Comparison of ENCODE assay signal across 8 mouse cellular contexts in the genomic region with DNA sequence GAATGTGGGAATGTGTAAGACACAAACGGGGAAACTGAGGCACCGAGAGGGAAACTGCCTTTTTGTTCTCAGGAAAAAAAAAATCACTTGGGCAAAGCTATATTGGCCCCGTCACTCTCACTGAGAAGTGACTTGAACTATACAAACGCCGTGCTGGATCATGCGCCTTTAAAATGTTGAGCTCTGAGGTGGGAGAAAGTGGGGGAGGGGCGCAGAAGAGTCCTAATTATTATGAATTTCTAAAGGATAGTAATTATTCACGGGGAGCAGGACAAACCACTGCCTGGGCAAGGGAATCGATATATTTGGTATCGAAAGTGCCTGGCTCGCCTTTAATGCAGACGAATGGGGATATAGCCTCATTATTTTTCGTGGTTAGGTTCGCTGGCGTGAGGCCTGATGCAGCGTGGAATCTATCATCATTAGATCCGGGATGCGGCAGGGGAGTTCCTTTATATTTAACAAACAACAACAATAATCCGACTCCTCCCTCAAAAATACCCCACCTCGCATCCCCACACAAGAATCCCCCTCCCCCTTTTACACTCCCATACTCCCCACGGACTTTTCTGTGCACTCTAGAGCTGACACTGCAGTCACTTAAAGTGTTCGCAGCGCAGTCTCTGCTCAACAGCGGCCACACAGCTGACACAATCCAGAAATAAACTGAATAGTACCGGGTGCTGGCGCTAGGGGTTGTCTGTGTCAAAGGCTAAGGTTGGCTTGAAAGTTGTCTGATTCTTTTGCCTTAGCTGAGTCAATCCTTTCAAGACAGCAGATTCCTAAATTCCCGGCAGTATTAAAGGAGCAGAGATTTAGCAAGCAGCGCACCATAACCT. TPM values are rescaled to one million over a fixed set of nuclear protein-coding genes. Genes with fewer than 3 reads are reported as not detected.
A peak's percentile ranks its signal among the peaks of the same experiment; 100 is the strongest.
DNase-seq lines count a peak whose midpoint lies in the region; ATAC-seq and TF ChIP-seq lines count a peak whose summit lies in the region.
"Had no signal": no experiment of that assay in that cellular context is flagged by ENCODE, and none has a peak within 500 bp of the region (broad histone marks: within the 10 kb centered on the region; RNA-seq: fewer than 3 reads in every experiment).

No protein-coding gene starts in this region.

- no peak overlapping the region for H3K27ac ChIP-seq in liver, adult 2 months (replicated peaks; ENCODE audit: insufficient read depth, low read depth, low read length)
- H3K27ac ChIP-seq in liver, embryonic 12.5 days: no peak overlapping the region
- no peak overlapping the region for H3K27ac ChIP-seq in limb, embryonic 15.5 days
- H3K27ac ChIP-seq: lung, embryonic 15.5 days had no signal

- H3K4me2 ChIP-seq in liver, embryonic 12.5 days: no peak overlapping the region
- 0 out of 2 replicates have a peak overlapping the region, but pooled peaks have one; percentile 1 for H3K4me2 ChIP-seq in limb, embryonic 15.5 days
- H3K4me2 ChIP-seq: lung, embryonic 15.5 days had no signal

- no peak for TF ChIP-seq POLR2A in liver, adult 2 months (IDR thresholded peaks at IDR 0.05; ENCODE audit: extremely low read depth, insufficient read depth, low read length)

- ATAC-seq in liver, embryonic 12.5 days: no peak
- ATAC-seq in frontal cortex, adult (ENCODE audit: low TSS enrichment): peak; percentile 50
- ATAC-seq in limb, embryonic 15.5 days (ENCODE audit: insufficient number of reproducible peaks, low FRiP score, low TSS enrichment, low read depth): no peak

- DNase-seq in liver, adult 2 months (ENCODE audit: extremely low read depth, low read depth, low spot score): peak; percentile 4
- DNase-seq in cerebellum, postnatal 36 days: peak; percentile 47 to 54
- no peak for DNase-seq in yolk sac, embryonic 10.5 days (ENCODE audit: low spot score)
- no peak for DNase-seq in spleen, postnatal 4 days (ENCODE audit: low spot score in 2 of 2)

- TF ChIP-seq CTCF in liver, adult 2 months (IDR thresholded peaks at IDR 0.05; ENCODE audit: low read depth, low read length): 0 out of 2 replicates have a peak, but pooled peaks have one; percentile 8

- no peak overlapping the region for H3K9ac ChIP-seq in liver, adult 2 months (ENCODE audit: low read depth, low read length)
- no peak overlapping the region for H3K9ac ChIP-seq in liver, embryonic 12.5 days
- H3K9ac ChIP-seq in limb, embryonic 15.5 days: no peak overlapping the region
- H3K9ac ChIP-seq: lung, embryonic 15.5 days had no signal

- 8% methylated on average over 28 of the region's 28 CpGs for WGBS in liver, adult 2 months
- 6% methylated on average over 28 of the region's 28 CpGs for WGBS in liver, embryonic 12.5 days (ENCODE audit: insufficient replicate concordance)
- 4% methylated on average over 28 of the region's 28 CpGs for whole genome bisulfite sequencing in limb, embryonic 15.5 days

- H3K4me3 ChIP-seq in liver, adult 2 months (ENCODE audit: insufficient read depth, low read depth, low read length): no peak overlapping the region
- H3K4me3 ChIP-seq in liver, embryonic 12.5 days: no peak overlapping the region
- H3K4me3 ChIP-seq in limb, embryonic 15.5 days: no peak overlapping the region
- H3K4me3 ChIP-seq: lung, embryonic 15.5 days had no signal

- no peaks in the 10 kb centered on the region for H3K79me2 ChIP-seq in liver, adult 2 months (ENCODE audit: control insufficient read depth, insufficient read depth, low read length)

- H3K36me3 ChIP-seq in liver, adult 2 months (ENCODE audit: control insufficient read depth, insufficient read depth, low read length): no peaks in the 10 kb centered on the region
- no peaks in the 10 kb centered on the region for H3K36me3 ChIP-seq in liver, embryonic 12.5 days
- H3K36me3 ChIP-seq in limb, embryonic 15.5 days: no peaks in the 10 kb centered on the region
- H3K36me3 ChIP-seq: lung, embryonic 15.5 days had no signal

- H3K4me1 ChIP-seq in liver, adult 2 months (ENCODE audit: control insufficient read depth, insufficient read depth, low read length): no peaks in the 10 kb centered on the region
- no peaks in the 10 kb centered on the region for H3K4me1 ChIP-seq in liver, embryonic 12.5 days
- H3K4me1 ChIP-seq in limb, embryonic 15.5 days: peaks cover 3% of the 10 kb centered on the region; the same call in 1 of the 2 replicates
- H3K4me1 ChIP-seq: lung, embryonic 15.5 days had no signal

- no peaks in the 10 kb centered on the region for H3K9me3 ChIP-seq in liver, embryonic 12.5 days (replicated peaks)
- H3K9me3 ChIP-seq in limb, embryonic 15.5 days: no peaks in the 10 kb centered on the region
- H3K9me3 ChIP-seq: lung, embryonic 15.5 days had no signal

- peaks cover 24% of the 10 kb centered on the region; the same call in 1 of the 2 replicates for H3K27me3 ChIP-seq in liver, adult 2 months (ENCODE audit: control insufficient read depth, insufficient read depth, low read length)
- peaks cover 58% of the 10 kb centered on the region for H3K27me3 ChIP-seq in liver, embryonic 12.5 days (replicated peaks)
- peaks cover 60% of the 10 kb centered on the region for H3K27me3 ChIP-seq in limb, embryonic 15.5 days

RNA-seq across cellular contexts. Expression of a gene that starts 10.1 kb away (rescaled TPM):
- total RNA-seq in liver, adult 2 months (2014; rRNA removed): 0.07 and 0.09 TPM in 2 replicates
- 0.02 TPM in 1 of 2 replicates, not detected in the other for polyA plus RNA-seq in liver, adult 2 months (2012; rRNA removed)
- not detected in 2 replicates for polyA plus RNA-seq in liver, embryonic 12.5 days (2016; fragmentation: Nextera tagmentation; extraction: Ambion mirVana)
- 2.9 and 3.1 TPM in 2 replicates for polyA plus RNA-seq in limb, embryonic 15.5 days (2015; fragmentation: Nextera tagmentation; extraction: Ambion mirVana)

Comparison
In these comparisons a context has a peak if more than half of its experiments do, and no peak if none do; other contexts are left out.
1. DNase-seq: peak in liver, adult 2 months (single experiment) and cerebellum, postnatal 36 days (2 of 2); none in yolk sac, embryonic 10.5 days (single experiment) and spleen, postnatal 4 days (0 of 2).